Mouse (Mus musculus): ENCODE measurements around the gene Numb. TPM values are rescaled to one million over a fixed set of nuclear protein-coding genes. Genes with fewer than 3 reads are reported as not detected.
"Not testable (repeated sequence)": the region's sequence is repeated elsewhere in the genome, so short reads cannot be mapped to it uniquely, and the experiment has no call there.

The Numb gene
- polyA plus RNA-seq, 1 experiment from 2014 or later: 39.3 TPM

DNA sequence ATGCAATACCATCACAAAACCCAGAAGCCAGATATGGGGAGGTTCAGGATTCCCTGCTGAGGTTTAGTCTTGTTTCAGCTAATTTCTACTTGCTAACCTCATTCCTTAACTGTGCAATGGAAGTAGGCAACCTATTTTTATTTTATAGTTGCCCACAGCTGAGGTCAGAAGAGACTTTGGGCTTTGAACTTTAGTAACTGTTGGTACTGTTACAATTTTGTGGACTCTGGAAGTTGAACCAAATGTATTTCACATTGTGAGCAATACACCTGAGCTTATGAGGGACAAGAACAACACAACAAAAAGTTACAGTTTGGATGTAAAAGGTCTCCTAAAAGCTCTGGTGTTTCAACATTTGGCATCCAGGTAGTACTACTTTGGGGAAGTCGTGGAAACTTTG lies 6.9 kb downstream of the Numb start:
- no peaks in the 10 kb centered on the region for H3K27me3 ChIP-seq (replicated peaks; ENCODE audit: low read depth, poor library complexity, severe bottlenecking)
- no peak for DNase-seq (ENCODE audit: low spot score)
- no peaks in the 10 kb centered on the region for H3K4me1 ChIP-seq
- H3K27ac ChIP-seq (replicated peaks): no peak overlapping the region
- WGBS: 98% methylated on average over 1 of the region's 1 CpGs
- H3K36me3 ChIP-seq (replicated peaks): peaks cover 28% of the 10 kb centered on the region
- H3K9me3 ChIP-seq: no peaks in the 10 kb centered on the region
- no peak overlapping the region for H3K4me3 ChIP-seq

DNA sequence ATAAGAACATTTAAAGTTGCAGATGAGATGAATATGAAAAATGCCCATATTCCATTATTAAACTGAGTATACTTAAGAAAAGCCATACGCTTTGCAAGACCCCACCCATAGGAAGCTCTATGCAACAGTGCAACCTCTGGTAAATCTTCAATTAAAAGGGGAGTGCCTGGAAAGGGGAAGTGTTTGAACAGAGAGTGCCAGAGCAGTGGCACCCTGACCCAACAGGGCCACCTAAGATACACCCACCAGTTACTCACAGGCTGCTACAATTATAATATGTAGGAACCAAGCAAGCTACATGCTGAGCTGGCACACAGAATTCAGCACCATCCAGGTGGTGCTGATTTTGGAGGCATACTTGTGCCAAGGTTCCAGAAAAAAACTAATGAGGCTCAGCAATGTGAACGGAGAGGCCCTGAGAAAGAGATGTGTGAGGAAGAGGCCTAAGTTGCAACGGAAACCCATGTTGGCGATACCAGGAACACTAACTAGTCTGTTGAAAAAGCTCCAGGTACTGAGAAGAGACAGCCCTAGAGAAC lies 7.5 kb downstream of the Numb start:
- no peaks in the 10 kb centered on the region for H3K9me3 ChIP-seq
- no peak overlapping the region for H3K27ac ChIP-seq (replicated peaks)
- no peaks in the 10 kb centered on the region for H3K4me1 ChIP-seq
- H3K27me3 ChIP-seq (replicated peaks; ENCODE audit: low read depth, poor library complexity, severe bottlenecking): no peaks in the 10 kb centered on the region
- WGBS: 93% methylated on average over 4 of the region's 4 CpGs
- no peak for DNase-seq (ENCODE audit: low spot score)
- no peak overlapping the region for H3K4me3 ChIP-seq
- peaks cover 28% of the 10 kb centered on the region for H3K36me3 ChIP-seq (replicated peaks)

DNA sequence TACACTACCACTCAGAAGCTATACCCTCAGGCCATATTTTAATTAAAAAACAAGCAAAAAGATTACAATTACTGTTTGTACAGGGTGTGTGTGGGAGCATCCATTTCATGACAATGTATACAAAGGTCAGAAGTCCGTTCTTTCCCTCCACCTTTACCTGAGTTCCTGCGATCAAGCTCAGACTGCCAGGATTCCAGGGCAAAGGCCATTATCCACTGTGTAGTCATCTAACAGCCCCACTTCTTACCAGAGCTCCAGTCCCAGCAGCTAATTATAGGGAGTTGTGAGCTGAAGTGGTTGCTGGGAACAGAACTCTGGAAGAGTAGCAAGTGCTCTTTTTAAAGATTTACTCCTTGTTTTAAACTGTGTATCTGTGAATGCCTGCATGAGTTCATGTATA lies 11.3 kb downstream of the Numb start:
- no peak overlapping the region for H3K4me3 ChIP-seq
- no peaks in the 10 kb centered on the region for H3K9me3 ChIP-seq
- H3K27me3 ChIP-seq (replicated peaks; ENCODE audit: low read depth, poor library complexity, severe bottlenecking): no peaks in the 10 kb centered on the region
- H3K27ac ChIP-seq (replicated peaks): no peak overlapping the region
- no peaks in the 10 kb centered on the region for H3K4me1 ChIP-seq
- WGBS: 89% methylated on average over 2 of the region's 2 CpGs
- H3K36me3 ChIP-seq (replicated peaks): peaks cover 28% of the 10 kb centered on the region
- no peak for DNase-seq (ENCODE audit: low spot score)

DNA sequence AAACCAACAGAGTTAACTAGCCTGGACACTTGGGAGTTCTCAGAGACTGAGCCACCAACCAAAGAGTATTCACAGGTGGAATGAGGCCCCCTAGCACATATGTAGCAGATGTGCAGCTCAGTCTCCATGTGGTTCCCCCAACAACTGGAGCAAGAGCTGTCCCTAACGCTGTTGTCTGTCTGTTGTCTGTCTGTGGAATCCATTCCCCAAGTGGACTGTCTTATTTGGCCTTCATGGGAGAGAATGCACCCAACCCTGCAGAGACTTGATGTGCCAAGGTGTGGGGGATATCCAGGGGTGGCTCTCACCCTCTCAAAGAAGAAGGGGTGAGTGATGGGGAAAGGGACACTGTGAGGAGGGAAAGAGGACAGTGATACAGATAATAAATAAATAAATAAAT lies 28.8 kb downstream of the Numb start:
- no peaks in the 10 kb centered on the region for H3K9me3 ChIP-seq
- no peak for DNase-seq (ENCODE audit: low spot score)
- WGBS: 96% methylated on average over 1 of the region's 1 CpGs
- H3K4me1 ChIP-seq: no peaks in the 10 kb centered on the region
- no peak overlapping the region for H3K4me3 ChIP-seq
- H3K27me3 ChIP-seq (replicated peaks; ENCODE audit: low read depth, poor library complexity, severe bottlenecking): no peaks in the 10 kb centered on the region
- peaks cover 40% of the 10 kb centered on the region for H3K36me3 ChIP-seq (replicated peaks)
- H3K27ac ChIP-seq (replicated peaks): no peak overlapping the region

DNA sequence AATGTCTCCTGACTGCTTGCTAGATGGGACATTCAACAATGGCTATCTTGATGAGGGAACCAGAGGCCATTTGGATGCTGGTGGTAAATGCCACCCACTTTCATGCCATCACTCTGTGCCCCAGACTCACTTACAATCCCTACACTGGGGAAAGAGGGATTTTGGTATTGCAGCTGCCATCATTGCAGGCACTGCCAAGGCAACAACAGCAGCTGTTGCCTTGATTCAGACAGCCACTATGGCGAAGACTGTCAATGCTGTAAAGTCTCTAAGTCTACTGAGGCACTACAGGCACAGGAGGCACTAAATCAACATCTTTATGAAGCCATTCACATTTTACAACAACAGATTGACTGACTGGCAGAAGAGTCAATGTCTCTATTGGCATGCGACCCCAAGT lies 30.5 kb downstream of the Numb start:
- H3K4me3 ChIP-seq: no peak overlapping the region
- DNase-seq (ENCODE audit: low spot score): no peak
- H3K36me3 ChIP-seq (replicated peaks): peaks cover 45% of the 10 kb centered on the region
- H3K27me3 ChIP-seq (replicated peaks; ENCODE audit: low read depth, poor library complexity, severe bottlenecking): no peaks in the 10 kb centered on the region
- H3K27ac ChIP-seq (replicated peaks): no peak overlapping the region
- 96% methylated on average over 2 of the region's 2 CpGs for WGBS
- H3K9me3 ChIP-seq: no peaks in the 10 kb centered on the region
- no peaks in the 10 kb centered on the region for H3K4me1 ChIP-seq

DNA sequence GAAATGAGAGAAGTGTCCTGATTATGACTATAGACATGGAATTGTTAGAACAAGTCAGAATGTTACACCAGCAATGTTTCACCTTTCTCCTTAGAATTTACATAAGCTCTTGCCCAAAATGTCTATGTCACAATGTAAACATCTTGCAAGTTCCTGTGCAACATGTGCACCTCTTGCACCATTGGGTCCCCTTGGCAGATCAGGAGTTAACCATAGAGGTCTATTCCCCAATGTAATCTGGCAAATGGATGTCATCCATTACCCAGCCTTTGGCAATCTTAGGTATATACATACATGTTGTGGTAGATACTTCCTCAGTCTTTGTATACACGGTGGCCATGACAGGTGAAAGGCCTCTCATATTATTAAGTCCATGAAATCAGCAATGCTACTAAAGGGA lies 32.6 kb downstream of the Numb start:
- WGBS: 98% methylated on average over 1 of the region's 1 CpGs
- Histone ChIP-seq H3K27ac (replicated peaks) (no peak overlapping the region), H3K36me3 (replicated peaks) (peaks cover 65% of the 10 kb centered on the region), H3K4me3 (no peak overlapping the region), H3K9me3 (no peaks in the 10 kb centered on the region), H3K27me3 (replicated peaks; ENCODE audit: low read depth, poor library complexity, severe bottlenecking) (no peaks in the 10 kb centered on the region), H3K4me1 (no peaks in the 10 kb centered on the region)
- no peak for DNase-seq (ENCODE audit: low spot score)

DNA sequence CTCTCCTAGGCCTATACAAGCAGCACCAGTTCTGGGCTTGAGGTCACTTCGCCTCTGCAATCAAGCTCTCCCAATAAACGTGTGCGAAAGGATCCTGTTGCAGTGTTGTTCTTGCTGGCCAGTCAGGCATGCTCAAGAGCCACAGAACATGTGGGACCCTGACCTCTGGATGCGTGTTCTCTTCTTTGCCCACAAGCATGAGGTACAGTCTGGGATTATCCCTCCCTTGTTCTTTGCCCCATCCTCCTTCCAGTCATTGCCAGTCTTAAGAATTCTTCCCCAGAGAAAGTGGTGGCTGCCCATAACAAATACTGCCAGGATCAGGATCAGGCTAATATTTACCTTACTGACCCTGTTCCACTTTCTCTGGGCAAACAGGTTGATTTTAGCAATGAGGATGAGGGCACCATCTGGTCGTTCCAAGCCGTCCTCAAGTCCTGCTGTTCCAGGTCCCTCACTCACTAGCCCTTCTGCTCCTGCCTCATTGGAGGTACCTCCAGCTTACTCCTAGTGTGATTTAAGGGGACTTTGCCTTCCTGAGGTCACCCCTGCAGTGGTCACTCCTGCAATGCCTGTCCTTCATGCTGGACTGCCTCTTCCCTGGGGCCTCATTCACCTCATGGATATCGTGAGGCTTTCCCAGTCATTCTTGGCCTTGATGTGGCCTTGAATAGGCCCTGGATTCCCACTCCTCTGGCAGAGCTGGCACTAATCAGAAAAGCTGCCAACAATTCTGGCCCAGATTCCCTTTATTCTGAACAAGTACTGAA lies 36.0 kb downstream of the Numb start:
- H3K9me3 ChIP-seq: no peaks in the 10 kb centered on the region
- WGBS: 93% methylated on average over 7 of the region's 7 CpGs
- no peak for DNase-seq (ENCODE audit: low spot score)

DNA sequence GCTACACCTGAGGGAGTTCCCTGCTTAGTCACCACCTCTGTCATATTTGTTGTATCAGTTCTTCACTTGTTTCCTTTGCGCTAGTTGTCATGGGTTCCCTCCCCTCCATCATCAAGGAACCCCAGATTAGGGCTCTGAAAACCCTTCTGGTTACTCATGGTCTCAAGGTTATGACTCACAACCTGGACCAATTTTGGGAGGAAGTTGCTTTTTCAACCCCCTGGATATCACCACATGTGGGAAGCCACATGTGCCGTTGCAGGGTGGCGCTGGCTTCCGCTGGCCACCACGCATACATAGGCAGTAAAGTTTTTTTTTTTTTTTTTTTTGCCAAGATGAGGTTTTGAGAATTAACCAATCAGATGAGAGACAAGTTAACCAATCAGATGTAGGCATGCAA lies 36.7 kb downstream of the Numb start:
- H3K27me3 ChIP-seq (replicated peaks; ENCODE audit: low read depth, poor library complexity, severe bottlenecking); H3K4me1 ChIP-seq; H3K4me3 ChIP-seq; H3K9me3 ChIP-seq; DNase-seq (ENCODE audit: low spot score); H3K27ac ChIP-seq (replicated peaks): not testable (repeated sequence)
- 97% methylated on average over 5 of the region's 5 CpGs for WGBS
- H3K36me3 ChIP-seq (replicated peaks): peaks cover 46% of the 10 kb centered on the region

More for the DNA sequence above, 36.0 kb downstream of the Numb start:
- Histone ChIP-seq H3K27me3 (replicated peaks; ENCODE audit: low read depth, poor library complexity, severe bottlenecking) (no peaks in the 10 kb centered on the region), H3K27ac (replicated peaks) (no peak overlapping the region), H3K4me1 (no peaks in the 10 kb centered on the region), H3K36me3 (replicated peaks) (peaks cover 52% of the 10 kb centered on the region), H3K4me3 (no peak overlapping the region)

DNA sequence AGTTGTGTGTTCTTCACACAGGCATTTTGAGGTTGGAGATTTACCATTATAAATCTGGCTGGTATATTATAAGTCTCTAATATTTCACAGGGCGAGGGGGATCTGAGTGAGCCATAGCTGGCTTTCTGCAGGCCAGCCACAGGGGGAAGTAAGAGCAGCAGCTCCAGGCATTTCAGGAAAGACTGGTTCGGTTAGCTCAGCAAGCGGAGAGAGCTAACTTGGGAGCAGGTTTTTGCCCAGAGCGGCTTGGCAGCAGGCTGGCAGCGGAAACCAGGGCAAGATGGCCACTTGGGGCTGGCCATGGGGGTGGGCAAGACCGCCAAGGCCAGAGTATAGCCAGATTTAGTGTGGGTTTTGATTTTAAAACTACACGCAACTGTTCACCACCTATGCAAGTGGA lies 39.2 kb downstream of the Numb start:
- 87% methylated on average over 7 of the region's 7 CpGs for WGBS
- Histone ChIP-seq H3K36me3 (replicated peaks) (peaks cover 44% of the 10 kb centered on the region), H3K27me3 (replicated peaks; ENCODE audit: low read depth, poor library complexity, severe bottlenecking) (no peaks in the 10 kb centered on the region), H3K27ac (replicated peaks) (no peak overlapping the region), H3K9me3 (no peaks in the 10 kb centered on the region), H3K4me1 (no peaks in the 10 kb centered on the region), H3K4me3 (no peak overlapping the region)
- DNase-seq (ENCODE audit: low spot score): no peak

DNA sequence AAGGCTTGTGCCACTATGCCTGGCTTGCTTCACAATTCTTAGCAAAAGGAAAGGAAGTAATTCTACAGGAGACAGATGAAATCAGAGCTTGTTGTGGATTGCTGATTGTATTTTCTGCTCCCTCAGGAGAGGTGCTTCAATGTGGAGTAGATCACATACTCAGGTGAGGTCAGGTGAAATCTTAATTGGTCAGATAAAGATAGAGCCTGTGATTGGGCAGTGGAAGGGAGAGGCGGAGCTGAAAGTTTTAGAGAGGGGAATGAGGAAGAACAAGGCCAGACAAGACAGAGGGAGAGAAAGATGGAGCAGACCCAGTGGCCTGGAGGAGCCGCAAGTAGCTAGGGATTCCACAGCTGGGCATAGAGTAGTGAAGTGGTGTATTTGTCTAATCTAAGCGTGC lies 39.6 kb downstream of the Numb start:
- DNase-seq (ENCODE audit: low spot score): no peak
- Histone ChIP-seq H3K9me3 (no peaks in the 10 kb centered on the region), H3K36me3 (replicated peaks) (peaks cover 44% of the 10 kb centered on the region), H3K27ac (replicated peaks) (no peak overlapping the region), H3K4me1 (no peaks in the 10 kb centered on the region), H3K27me3 (replicated peaks; ENCODE audit: low read depth, poor library complexity, severe bottlenecking) (no peaks in the 10 kb centered on the region), H3K4me3 (no peak overlapping the region)
- 94% methylated on average over 3 of the region's 3 CpGs for WGBS

DNA sequence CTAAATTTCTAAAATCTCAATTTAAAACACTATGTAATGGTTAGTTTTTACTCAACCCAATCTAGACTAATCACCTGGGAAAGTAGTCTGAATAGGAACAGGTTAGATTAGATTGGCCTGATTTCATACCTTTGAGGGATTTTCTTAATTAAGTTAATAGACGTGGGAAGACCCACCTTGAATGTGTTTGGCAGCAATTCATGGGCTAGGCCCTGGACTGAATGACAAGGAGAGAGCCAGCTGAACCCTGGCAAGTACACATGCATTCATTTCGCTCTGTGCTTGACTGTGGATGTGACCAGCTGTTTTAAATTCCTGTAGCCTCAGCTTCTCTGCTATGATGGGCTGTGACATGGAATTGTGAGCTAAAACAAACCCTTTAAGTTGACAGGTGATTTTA lies 40.8 kb downstream of the Numb start:
- Histone ChIP-seq H3K27ac (replicated peaks) (no peak overlapping the region), H3K4me3 (no peak overlapping the region), H3K27me3 (replicated peaks; ENCODE audit: low read depth, poor library complexity, severe bottlenecking) (no peaks in the 10 kb centered on the region), H3K36me3 (replicated peaks) (peaks cover 40% of the 10 kb centered on the region), H3K4me1 (no peaks in the 10 kb centered on the region), H3K9me3 (no peaks in the 10 kb centered on the region)
- WGBS: 82% methylated on average over 2 of the region's 2 CpGs
- no peak for DNase-seq (ENCODE audit: low spot score)

DNA sequence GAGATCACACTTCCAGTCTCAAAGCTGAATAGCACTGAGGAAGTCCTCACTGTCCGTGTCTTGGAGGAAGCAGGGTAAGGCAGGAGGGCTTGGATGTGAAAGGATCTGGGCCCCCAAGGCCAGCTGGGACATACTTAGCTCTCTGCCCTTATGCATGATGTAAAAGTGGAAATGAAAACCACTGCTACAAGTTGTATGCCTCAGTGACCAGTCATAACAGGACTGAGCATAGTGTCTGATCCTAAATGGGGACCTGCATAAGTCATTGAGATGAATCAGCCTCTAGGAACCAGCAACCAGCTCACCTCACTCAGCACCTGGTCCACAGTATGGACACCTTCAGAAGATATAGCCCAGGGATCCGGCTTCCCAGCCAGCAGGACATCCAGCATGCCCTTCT lies 46.6 kb downstream of the Numb start:
- Histone ChIP-seq H3K27ac (replicated peaks) (no peak overlapping the region), H3K4me1 (no peaks in the 10 kb centered on the region), H3K9me3 (no peaks in the 10 kb centered on the region), H3K4me3 (no peak overlapping the region), H3K36me3 (replicated peaks) (peaks cover 55% of the 10 kb centered on the region), H3K27me3 (replicated peaks; ENCODE audit: low read depth, poor library complexity, severe bottlenecking) (no peaks in the 10 kb centered on the region)
- no peak for DNase-seq (ENCODE audit: low spot score)
- 83% methylated on average over 2 of the region's 2 CpGs for WGBS

DNA sequence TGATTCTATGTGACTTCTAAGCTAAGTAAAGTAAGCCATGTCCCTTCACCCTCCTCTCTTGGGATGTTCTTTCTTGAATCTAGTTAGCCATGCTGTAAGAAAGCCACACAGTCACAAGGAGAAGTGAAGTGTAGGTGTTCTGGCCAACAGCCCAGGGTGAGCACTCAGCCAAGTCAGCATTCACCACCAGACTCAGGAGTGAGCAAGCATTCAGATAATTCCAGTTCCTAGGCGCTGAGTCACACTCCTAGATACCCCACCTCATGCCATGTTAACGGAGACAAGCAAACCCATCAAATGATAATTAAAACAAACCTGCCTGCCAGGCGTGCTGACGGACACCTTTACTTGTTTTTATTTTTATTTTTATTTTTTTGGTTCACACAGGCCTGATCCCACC lies 47.1 kb downstream of the Numb start:
- DNase-seq (ENCODE audit: low spot score): no peak
- Histone ChIP-seq H3K9me3 (no peaks in the 10 kb centered on the region), H3K27me3 (replicated peaks; ENCODE audit: low read depth, poor library complexity, severe bottlenecking) (no peaks in the 10 kb centered on the region), H3K36me3 (replicated peaks) (peaks cover 60% of the 10 kb centered on the region), H3K4me3 (no peak overlapping the region), H3K4me1 (no peaks in the 10 kb centered on the region), H3K27ac (replicated peaks) (no peak overlapping the region)
- WGBS: 96% methylated on average over 4 of the region's 4 CpGs

Data from embryonic facial prominence, embryonic 10.5 days (tissue).